ENCODE assay signal across 26 mouse cellular contexts in the genomic region with DNA sequence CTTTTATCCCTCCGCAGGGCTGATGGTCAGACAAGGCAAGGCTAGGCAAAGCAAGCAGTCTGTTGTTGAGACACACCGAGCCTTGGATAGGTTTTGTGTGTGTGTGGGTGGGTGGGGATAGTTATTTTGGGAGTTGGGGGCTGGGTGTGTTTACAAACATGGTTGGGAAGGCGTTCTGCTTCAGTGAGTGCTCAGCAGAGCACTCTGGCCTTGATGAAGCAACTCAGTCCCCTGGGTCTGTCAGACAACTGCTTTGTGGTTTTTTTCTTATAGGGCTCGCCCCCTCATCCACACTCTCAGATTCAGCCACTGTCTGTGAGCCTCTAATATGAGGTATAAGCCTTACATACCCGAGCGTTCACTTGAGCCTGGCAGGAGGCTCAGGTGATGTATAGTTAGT. TPM values are rescaled to one million over a fixed set of nuclear protein-coding genes. Genes with fewer than 3 reads are reported as not detected.
DNase-seq lines count a peak whose midpoint lies in the region; TF ChIP-seq lines count a peak whose summit lies in the region.
"Had no signal": no experiment of that assay in that cellular context is flagged by ENCODE, and none has a peak within 500 bp of the region (broad histone marks: within the 10 kb centered on the region; RNA-seq: fewer than 3 reads in every experiment).

No protein-coding gene starts in this region.

- TF ChIP-seq CTCF in CH12.LX (conservative IDR thresholded peaks at IDR 0.05 in 1 of 2, IDR thresholded peaks at IDR 0.05 in 1 of 2; ENCODE audit: low read depth in 2 of 2, low read length in 2 of 2): no peak

- H3K27ac ChIP-seq in CH12.LX (ENCODE audit: insufficient read depth, low read depth): no peak overlapping the region; the same call in 1 of the 2 replicates
- H3K27ac ChIP-seq: embryonic facial prominence, embryonic 13.5 days; forebrain, embryonic 10.5 days; forebrain, embryonic 15.5 days; heart, embryonic 13.5 days; liver, embryonic 13.5 days; stomach, postnatal 0 days had no signal

- peaks cover 11 to 60% of the 10 kb centered on the region in 2 experiments for H3K4me1 ChIP-seq in CH12.LX (ENCODE audit: control insufficient read depth in 1 of 2, insufficient read depth in 2 of 2)

- TF ChIP-seq POLR2A in CH12.LX (IDR thresholded peaks at IDR 0.05; ENCODE audit: low read depth, low read length): no peak

- H3K4me3 ChIP-seq in CH12.LX (replicated peaks in 1 of 3; ENCODE audit: low read depth in 2 of 3, low read length in 2 of 3, poor library complexity in 1 of 3): no peak overlapping the region
- H3K4me3 ChIP-seq: embryonic facial prominence, embryonic 13.5 days; forebrain, embryonic 10.5 days; forebrain, embryonic 15.5 days; heart, embryonic 13.5 days; liver, embryonic 13.5 days had no signal

- no peak overlapping the region for H3K9ac ChIP-seq in CH12.LX (ENCODE audit: insufficient read depth, low read depth)
- H3K9ac ChIP-seq: embryonic facial prominence, embryonic 13.5 days; forebrain, embryonic 15.5 days; heart, embryonic 13.5 days; liver, embryonic 13.5 days had no signal

- peaks cover 56 to 76% of the 10 kb centered on the region in 2 experiments for H3K36me3 ChIP-seq in CH12.LX (replicated peaks in 1 of 2; ENCODE audit: control insufficient read depth in 1 of 2, insufficient read depth in 1 of 2, low read length in 1 of 2)

- in situ Hi-C loops in CH12.LX (cut with MboI; ENCODE audit: low pct_ligation_motif_present, low pct_unique_long_range_greater_than_20kb, low sequenced_read_pairs): loop anchor here (25.0 kb wide), 1 partner anchor 176 kb away; the partner anchor contains the start of gene Rpn1

- TF ChIP-seq EP300 in CH12.LX (IDR thresholded peaks at IDR 0.05; ENCODE audit: low read length): 0 out of 2 replicates have a peak, but pooled peaks have one; percentile 32

- no peaks in the 10 kb centered on the region for H3K27me3 ChIP-seq in CH12.LX (replicated peaks)
- H3K27me3 ChIP-seq: embryonic facial prominence, embryonic 13.5 days; forebrain, embryonic 15.5 days; heart, embryonic 13.5 days; liver, embryonic 13.5 days had no signal

- peak; percentile 5 for DNase-seq in lung, postnatal 36 days
- no peak for DNase-seq in lung, postnatal 25 days (ENCODE audit: low spot score)
- DNase-seq in CH12.LX (ENCODE audit: extremely low read depth): peak; percentile 63
- DNase-seq in R1 (ENCODE audit: low read depth, low spot score): peak; percentile 21
- DNase-seq in retina, postnatal 1 day: no peak
- no peak for DNase-seq in T-cell, adult 2 months (ENCODE audit: low spot score)
- DNase-seq: adrenal gland, postnatal 25 days; cerebellum, adult 18-20 months; cerebellum, postnatal 10 days; gastrocnemius, postnatal 25 days; heart, adult 18-20 months; heart, postnatal 10 days; kidney, adult 2 months; layer of hippocampus, adult 9-11 months; liver, embryonic 13.5 days; lung, adult 18-20 months; midbrain, embryonic 14.5 days; right cerebral cortex, postnatal 14 days; thymus, adult 18-20 months; thymus, postnatal 36 days had no signal

- H3K79me2 ChIP-seq in CH12.LX (replicated peaks; ENCODE audit: control insufficient read depth, extremely low read depth, insufficient read depth, poor library complexity, severe bottlenecking): no peaks in the 10 kb centered on the region; the same call in 1 of the 2 replicates

- no peak overlapping the region for H3K4me2 ChIP-seq in CH12.LX (ENCODE audit: insufficient read depth, low read depth, poor library complexity, severe bottlenecking)
- H3K4me2 ChIP-seq: embryonic facial prominence, embryonic 13.5 days; forebrain, embryonic 15.5 days; heart, embryonic 13.5 days; liver, embryonic 13.5 days had no signal

- H3K9me3 ChIP-seq in CH12.LX (replicated peaks; ENCODE audit: low read length): peaks cover 12% of the 10 kb centered on the region
- H3K9me3 ChIP-seq: embryonic facial prominence, embryonic 13.5 days; forebrain, embryonic 10.5 days; forebrain, embryonic 15.5 days; G1E; heart, embryonic 13.5 days; liver, embryonic 13.5 days had no signal

- dilution Hi-C loops in CH12.LX (cut with MboI; ENCODE audit: extremely low pct_ligation_motif_present, extremely low pct_unique_long_range_greater_than_20kb, low sequenced_read_pairs): no loop called here

- no peak for TF ChIP-seq RAD21 in CH12.LX (IDR thresholded peaks at IDR 0.05; ENCODE audit: low read depth, low read length)

TF ChIP-seq in CH12.LX, 34 proteins besides CTCF, POLR2A, EP300 and RAD21:
- 0 out of 2 replicates have a peak, but pooled peaks have one; percentile 50 for TF ChIP-seq MAFK (IDR thresholded peaks at IDR 0.05; ENCODE audit: insufficient replicate concordance, low read length)
- TF ChIP-seq BHLHE40 (IDR thresholded peaks at IDR 0.05; ENCODE audit: low read depth, low read length): peak; percentile 24; the same call in 1 of the 2 replicates
- TF ChIP-seq SMC3 (IDR thresholded peaks at IDR 0.05; ENCODE audit: low read depth, low read length): no peak
- no peak for TF ChIP-seq HCFC1 (IDR thresholded peaks at IDR 0.05; ENCODE audit: low read depth, low read length)
- TF ChIP-seq ZNF384 (IDR thresholded peaks at IDR 0.05; ENCODE audit: low read depth, low read length): peak; percentile 16; the same call in 1 of the 2 replicates
- TF ChIP-seq GABPA (IDR thresholded peaks at IDR 0.05; ENCODE audit: insufficient replicate concordance, low read depth, low read length): no peak
- TF ChIP-seq MEF2A (IDR thresholded peaks at IDR 0.05; ENCODE audit: borderline replicate concordance, low read depth, low read length): peak; percentile 75
- no peak for TF ChIP-seq ELF1 (IDR thresholded peaks at IDR 0.05; ENCODE audit: low read depth, low read length)
- peak; percentile 62; the same call in 1 of the 2 replicates for TF ChIP-seq ETS1 (conservative IDR thresholded peaks at IDR 0.05; ENCODE audit: low read depth, low read length)

RNA-seq across cellular contexts. Expression of gene Hmces, which starts 2.2 kb away (rescaled TPM):
- total RNA-seq in CH12.LX (2012; rRNA removed): 8.4 and 11.8 TPM in 2 replicates
- 0.31 and 0.73 TPM in 2 replicates for total RNA-seq in CH12.LX (2014; rRNA removed)
- polyA plus RNA-seq in CH12.LX (2012; ENCODE audit: insufficient read length, low read depth): 0.99 and 1.4 TPM in 2 replicates

RNA-seq across cellular contexts. Expression of gene Copg1, which starts 23.9 kb away (rescaled TPM):
- 85.1 and 99.3 TPM in 2 replicates for total RNA-seq in CH12.LX (2012; rRNA removed)
- total RNA-seq in CH12.LX (2014; rRNA removed): 75.6 and 78.3 TPM in 2 replicates
- polyA plus RNA-seq in CH12.LX (2012; ENCODE audit: insufficient read length, low read depth): 81.3 and 91.9 TPM in 2 replicates

Comparison
In these comparisons a context has a peak if more than half of its experiments do, and no peak if none do; other contexts are left out.
1. DNase-seq: peak in lung, postnatal 36 days (single experiment), CH12.LX (single experiment) and R1 (single experiment); none in lung, postnatal 25 days (single experiment), retina, postnatal 1 day (single experiment) and T-cell, adult 2 months (single experiment).